Mouse (Mus musculus): ENCODE measurements around the gene Gsn. TPM values are rescaled to one million over a fixed set of nuclear protein-coding genes. Genes with fewer than 3 reads are reported as not detected.

The Gsn gene
- polyA plus RNA-seq, 1 experiment from 2014 or later, result 56.1 TPM

DNA sequence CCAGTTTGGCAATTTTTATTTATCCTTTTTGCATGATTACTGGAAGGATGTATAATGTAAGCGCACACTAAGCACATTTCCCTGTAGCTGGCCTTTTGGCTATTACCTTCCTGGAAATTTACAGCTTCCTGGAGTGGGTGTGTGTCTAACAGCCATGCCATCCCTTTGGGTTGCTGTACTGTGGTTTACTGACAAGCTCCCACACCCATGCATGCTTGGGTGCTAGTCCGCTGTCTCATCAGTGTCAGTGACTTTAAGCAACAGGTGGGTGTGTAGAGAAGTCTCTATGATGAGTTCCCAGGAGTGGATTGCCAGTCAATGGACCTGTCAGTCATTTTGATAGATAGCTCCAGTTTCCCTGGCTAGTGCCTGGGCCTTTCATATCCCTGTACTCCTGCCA lies 43.3 kb downstream of the Gsn start:
- no peak for TF ChIP-seq EP300 (IDR thresholded peaks at IDR 0.05; ENCODE audit: low read depth)
- no peak for TF ChIP-seq CTCF (IDR thresholded peaks at IDR 0.05; ENCODE audit: low read depth)
- H3K9ac ChIP-seq (replicated peaks), result no peak overlapping the region
- peaks cover 18% of the 10 kb centered on the region; the same call in 1 of the 2 replicates for H3K36me3 ChIP-seq (replicated peaks; ENCODE audit: insufficient read depth, low read length)
- ATAC-seq, result no peak
- no peak overlapping the region for H3K4me2 ChIP-seq (ENCODE audit: low read depth, low read length)
- no peaks in the 10 kb centered on the region for H3K9me3 ChIP-seq (ENCODE audit: low read length)
- no peaks in the 10 kb centered on the region for H3K4me1 ChIP-seq (ENCODE audit: insufficient read depth)
- no peaks in the 10 kb centered on the region for H3K27me3 ChIP-seq (ENCODE audit: insufficient read depth, low read length)
- no peak overlapping the region for H3K27ac ChIP-seq (ENCODE audit: low read depth)
- no peak for DNase-seq
- WGBS (ENCODE audit: insufficient replicate concordance), result 63% methylated on average over 2 of the region's 2 CpGs
- H3K4me3 ChIP-seq (ENCODE audit: low read depth, low read length), result no peak overlapping the region

DNA sequence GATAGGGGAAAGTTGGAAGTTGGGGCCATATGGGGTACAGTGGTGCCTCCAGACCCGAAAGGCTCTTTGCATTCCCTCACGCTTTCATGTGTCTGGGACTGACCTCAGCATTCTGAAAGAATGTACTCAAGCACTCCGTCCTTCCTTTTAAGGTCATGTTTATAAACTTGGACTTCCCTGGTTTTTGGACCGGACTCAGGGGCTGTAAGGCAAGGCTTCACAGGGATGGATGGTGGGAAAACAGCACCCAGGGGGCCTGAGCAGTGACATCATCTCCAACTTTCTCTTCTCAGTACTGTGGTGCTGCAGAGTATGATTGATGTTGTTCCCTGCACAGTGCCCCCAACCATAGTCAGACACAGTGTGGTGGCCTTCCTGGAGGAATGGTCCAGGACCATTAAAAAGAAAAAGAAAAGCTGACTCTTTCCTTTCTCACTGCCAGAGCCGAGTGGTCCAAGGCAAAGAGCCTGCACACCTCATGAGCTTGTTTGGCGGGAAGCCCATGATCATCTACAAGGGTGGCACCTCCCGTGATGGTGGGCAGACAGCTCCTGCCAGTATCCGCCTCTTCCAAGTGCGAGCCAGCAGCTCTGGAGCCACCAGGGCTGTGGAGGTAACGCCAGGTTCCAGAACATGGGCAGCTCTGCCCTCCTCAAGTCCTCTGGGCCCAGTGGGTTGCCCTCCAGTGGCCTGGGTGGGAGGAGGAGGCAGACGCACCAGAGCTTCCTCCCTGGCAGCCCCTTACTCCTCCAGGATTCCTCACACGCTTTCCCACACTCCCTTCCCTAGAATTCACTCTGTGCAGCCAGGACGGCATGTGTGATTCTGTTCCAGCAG lies 46.1 kb downstream of the Gsn start:
- DNase-seq, result no peak

DNA sequence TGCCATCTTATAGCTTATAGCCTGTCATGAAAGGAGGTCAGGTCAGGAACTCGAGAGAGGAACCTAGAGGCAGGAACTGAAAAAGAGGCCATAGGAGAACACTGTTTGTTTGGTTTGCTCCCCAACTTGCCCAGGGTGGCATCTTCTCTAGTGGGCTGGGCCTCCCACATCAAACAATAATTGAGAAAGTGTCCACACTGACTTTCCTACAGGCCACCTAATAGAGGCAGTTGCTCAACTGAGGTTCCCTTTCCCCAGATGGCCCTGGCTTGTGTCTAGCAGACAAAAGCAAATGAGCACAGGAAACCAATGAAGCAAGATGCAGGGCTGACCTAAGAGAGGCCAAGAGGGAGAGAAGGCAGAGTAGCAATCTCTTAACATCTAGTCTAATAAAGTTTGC lies 52.0 kb downstream of the Gsn start:
- Histone ChIP-seq H3K27me3 (ENCODE audit: insufficient read depth, low read length) (no peaks in the 10 kb centered on the region), H3K36me3 (replicated peaks; ENCODE audit: insufficient read depth, low read length) (peaks cover 11% of the 10 kb centered on the region), H3K27ac (ENCODE audit: low read depth) (no peak overlapping the region; the same call in 1 of the 2 replicates), H3K4me3 (ENCODE audit: low read depth, low read length) (no peak overlapping the region), H3K4me2 (ENCODE audit: low read depth, low read length) (no peak overlapping the region), H3K9me3 (ENCODE audit: low read length) (no peaks in the 10 kb centered on the region), H3K9ac (replicated peaks) (no peak overlapping the region), H3K4me1 (ENCODE audit: insufficient read depth) (no peaks in the 10 kb centered on the region)
- WGBS (ENCODE audit: insufficient replicate concordance), result 46% methylated on average over 1 of the region's 1 CpGs
- DNase-seq (no peak), ATAC-seq (peak; percentile 38; the same call in 1 of the 2 replicates)
- TF ChIP-seq EP300 (IDR thresholded peaks at IDR 0.05; ENCODE audit: low read depth), result no peak
- no peak for TF ChIP-seq CTCF (IDR thresholded peaks at IDR 0.05; ENCODE audit: low read depth)

More for the DNA sequence above, 46.1 kb downstream of the Gsn start:
- H3K4me1 ChIP-seq (ENCODE audit: insufficient read depth), result no peaks in the 10 kb centered on the region
- no peak overlapping the region for H3K4me3 ChIP-seq (ENCODE audit: low read depth, low read length)
- peak overlapping the region; percentile 39; the same call in 1 of the 2 replicates for H3K27ac ChIP-seq (ENCODE audit: low read depth)
- H3K4me2 ChIP-seq (ENCODE audit: low read depth, low read length), result no peak overlapping the region
- H3K9ac ChIP-seq (replicated peaks), result no peak overlapping the region
- no peak for TF ChIP-seq CTCF (IDR thresholded peaks at IDR 0.05; ENCODE audit: low read depth)
- no peak for TF ChIP-seq EP300 (IDR thresholded peaks at IDR 0.05; ENCODE audit: low read depth)
- 74% methylated on average over 13 of the region's 13 CpGs for WGBS (ENCODE audit: insufficient replicate concordance)
- ATAC-seq, result no peak
- H3K36me3 ChIP-seq (replicated peaks; ENCODE audit: insufficient read depth, low read length), result peaks cover 15% of the 10 kb centered on the region
- H3K9me3 ChIP-seq (ENCODE audit: low read length), result no peaks in the 10 kb centered on the region
- H3K27me3 ChIP-seq (ENCODE audit: insufficient read depth, low read length), result no peaks in the 10 kb centered on the region

DNA sequence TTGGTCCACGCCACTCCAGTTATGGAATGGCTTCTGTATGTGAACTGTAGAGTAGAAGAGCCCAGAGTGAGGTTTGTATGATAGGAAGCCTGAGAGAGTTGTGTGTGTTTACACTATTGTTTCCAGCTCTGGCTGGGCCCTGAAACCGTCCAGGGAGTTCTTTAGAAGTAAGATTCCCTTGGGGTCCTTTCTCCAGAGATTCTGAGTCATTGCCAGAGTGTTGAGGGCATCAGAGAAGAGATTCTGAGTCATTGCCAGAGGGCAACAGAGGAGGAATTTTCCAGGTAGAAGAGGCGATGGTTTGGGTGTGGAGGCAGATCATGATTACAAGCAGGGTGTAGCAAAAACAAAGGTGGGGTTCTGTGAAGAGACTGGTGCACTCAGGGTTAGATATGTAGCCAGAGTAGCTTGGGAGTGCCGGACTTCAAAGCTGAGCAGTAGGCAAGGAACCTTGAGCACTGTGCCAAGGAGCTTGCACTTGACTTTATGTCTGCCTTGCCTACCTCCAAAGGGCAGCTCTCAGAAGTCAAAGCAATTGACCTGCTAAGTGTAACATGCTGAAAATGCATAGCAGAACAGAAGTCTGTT lies 53.8 kb downstream of the Gsn start:
- ATAC-seq (no peak), DNase-seq (no peak)
- no peak overlapping the region for H3K9ac ChIP-seq (replicated peaks)
- H3K27me3 ChIP-seq (ENCODE audit: insufficient read depth, low read length), result no peaks in the 10 kb centered on the region
- no peak overlapping the region for H3K27ac ChIP-seq (ENCODE audit: low read depth)
- peaks cover 26% of the 10 kb centered on the region for H3K36me3 ChIP-seq (replicated peaks; ENCODE audit: insufficient read depth, low read length)
- no peaks in the 10 kb centered on the region for H3K4me1 ChIP-seq (ENCODE audit: insufficient read depth)
- H3K4me3 ChIP-seq (ENCODE audit: low read depth, low read length), result no peak overlapping the region
- no peaks in the 10 kb centered on the region for H3K9me3 ChIP-seq (ENCODE audit: low read length)
- H3K4me2 ChIP-seq (ENCODE audit: low read depth, low read length), result no peak overlapping the region
- 90% methylated on average over 4 of the region's 4 CpGs for WGBS (ENCODE audit: insufficient replicate concordance)
- TF ChIP-seq CTCF (IDR thresholded peaks at IDR 0.05; ENCODE audit: low read depth), result no peak
- no peak for TF ChIP-seq EP300 (IDR thresholded peaks at IDR 0.05; ENCODE audit: low read depth)

DNA sequence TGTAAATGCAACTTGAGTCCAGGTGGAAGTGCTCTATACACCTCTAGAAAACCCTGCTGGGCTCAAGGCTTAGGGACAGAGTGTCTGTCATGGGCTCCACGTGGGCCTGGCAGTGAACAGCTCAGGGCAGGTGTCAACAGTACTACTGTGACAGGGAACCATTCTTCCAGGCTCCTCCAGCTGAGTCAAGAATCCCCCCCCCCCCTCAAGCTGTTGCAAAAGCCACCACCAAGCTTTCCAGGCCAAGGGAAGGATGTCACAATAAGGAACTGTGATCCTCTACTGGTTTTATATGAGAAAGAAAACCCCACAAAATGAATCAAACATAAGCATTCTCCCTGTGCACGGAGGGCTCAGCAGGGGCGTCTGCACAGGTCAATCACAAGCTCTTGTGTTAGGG lies 58.1 kb downstream of the Gsn start:
- Histone ChIP-seq H3K27ac (ENCODE audit: low read depth) (no peak overlapping the region), H3K27me3 (ENCODE audit: insufficient read depth, low read length) (no peaks in the 10 kb centered on the region), H3K9ac (replicated peaks) (no peak overlapping the region), H3K4me3 (ENCODE audit: low read depth, low read length) (no peak overlapping the region), H3K9me3 (ENCODE audit: low read length) (no peaks in the 10 kb centered on the region), H3K36me3 (replicated peaks; ENCODE audit: insufficient read depth, low read length) (peaks cover 62% of the 10 kb centered on the region), H3K4me1 (ENCODE audit: insufficient read depth) (peaks cover 16% of the 10 kb centered on the region), H3K4me2 (ENCODE audit: low read depth, low read length) (no peak overlapping the region)
- WGBS (ENCODE audit: insufficient replicate concordance), result 59% methylated on average over 3 of the region's 3 CpGs
- TF ChIP-seq EP300 (IDR thresholded peaks at IDR 0.05; ENCODE audit: low read depth) (no peak), CTCF (IDR thresholded peaks at IDR 0.05; ENCODE audit: low read depth) (no peak)
- ATAC-seq (no peak), DNase-seq (no peak)

DNA sequence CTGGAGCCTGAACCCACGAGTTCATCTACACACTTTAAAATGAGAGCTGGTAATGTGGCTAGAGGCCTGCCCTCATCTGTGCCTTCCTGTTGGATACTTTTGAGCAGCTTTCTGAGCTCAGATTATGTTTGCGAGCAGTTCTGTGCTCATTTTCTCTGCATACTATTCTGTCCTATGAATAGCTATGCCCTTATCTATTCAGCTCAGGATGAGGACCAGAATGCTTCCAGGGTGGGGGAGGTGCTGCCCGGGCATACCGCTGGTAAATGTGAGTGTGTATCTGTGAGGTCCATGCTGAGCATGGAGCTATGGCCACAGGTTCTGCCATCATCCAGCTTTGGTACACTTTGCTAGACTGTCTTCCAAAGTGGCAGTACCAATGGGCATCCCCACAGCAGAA lies 61.4 kb downstream of the Gsn start:
- Histone ChIP-seq H3K36me3 (replicated peaks; ENCODE audit: insufficient read depth, low read length) (peaks cover 93% of the 10 kb centered on the region), H3K9ac (replicated peaks) (no peak overlapping the region)
- TF ChIP-seq CTCF (IDR thresholded peaks at IDR 0.05; ENCODE audit: low read depth) (no peak), EP300 (IDR thresholded peaks at IDR 0.05; ENCODE audit: low read depth) (peak; percentile 88)

More for the DNA sequence above, 61.4 kb downstream of the Gsn start:
- Histone ChIP-seq H3K27me3 (ENCODE audit: insufficient read depth, low read length) (no peaks in the 10 kb centered on the region), H3K4me3 (ENCODE audit: low read depth, low read length) (no peak overlapping the region), H3K4me2 (ENCODE audit: low read depth, low read length) (peak overlapping the region; percentile 28; the same call in 1 of the 2 replicates), H3K27ac (ENCODE audit: low read depth) (peak overlapping the region; percentile 58), H3K9me3 (ENCODE audit: low read length) (no peaks in the 10 kb centered on the region), H3K4me1 (ENCODE audit: insufficient read depth) (peaks cover 31% of the 10 kb centered on the region)
- 48% methylated on average over 4 of the region's 4 CpGs for WGBS (ENCODE audit: insufficient replicate concordance)
- DNase-seq, result peak; percentile 55
- ATAC-seq, result peak; percentile 82

Data from liver, postnatal 0 days (tissue).